Mouse (Mus musculus): ENCODE data around the gene Sprr2d. TPM values are rescaled to one million over a fixed set of nuclear protein-coding genes. Genes with fewer than 3 reads are reported as not detected.

Gene Sprr2d
- not detected in 2 replicates for polyA plus RNA-seq (2015; fragmentation: Nextera tagmentation; extraction: Ambion mirVana)

GRCm38 (mm10) chr3:92338840-92339239 is at the start of gene Sprr2d:
Sprr2d (plus strand) TSS chr3:92339140.

GRCm38 (mm10) chr3:92316320-92316719 is 22.6 kb upstream of the Sprr2d start, which contains the start of gene Sprr2b:
Sprr2b (plus strand) TSS chr3:92316620.

GRCm38 (mm10) chr3:92351843-92352242 is 12.9 kb downstream of the Sprr2d start, which contains the start of gene Sprr2e:
Sprr2e (plus strand) TSS chr3:92352143.

GRCm38 (mm10) chr3:92364887-92365286 is 25.9 kb downstream of the Sprr2d start, which contains the start of gene Sprr2f:
Sprr2f (plus strand) TSS chr3:92365187.

GRCm38 (mm10) chr3:92385385-92385784 is 46.4 kb downstream of the Sprr2d start, which contains the start of gene Sprr2h:
Sprr2h (plus strand) TSS chr3:92385685.

Other genes starting within 250 kb of the Sprr2d start
- gene Prr9, start 215.2 kb upstream of the Sprr2d start, polyA plus RNA-seq (2015; fragmentation: Nextera tagmentation; extraction: Ambion mirVana), result not detected in 2 replicates
- gene Lelp1, start 196.4 kb upstream of the Sprr2d start, polyA plus RNA-seq (2015; fragmentation: Nextera tagmentation; extraction: Ambion mirVana), result not detected in 2 replicates
- not detected in 2 replicates for gene Sprr2a1, start 123.3 kb upstream of the Sprr2d start, polyA plus RNA-seq (2015; fragmentation: Nextera tagmentation; extraction: Ambion mirVana)
- gene Sprr2a2, start 123.2 kb upstream of the Sprr2d start, polyA plus RNA-seq (2015; fragmentation: Nextera tagmentation; extraction: Ambion mirVana), result not detected in 2 replicates
- not detected in 2 replicates for gene Sprr2a3, start 53.7 kb upstream of the Sprr2d start, polyA plus RNA-seq (2015; fragmentation: Nextera tagmentation; extraction: Ambion mirVana)
- not detected in 2 replicates for gene Sprr2b, start 22.5 kb upstream of the Sprr2d start, polyA plus RNA-seq (2015; fragmentation: Nextera tagmentation; extraction: Ambion mirVana)
- not detected in 2 replicates for gene Sprr2e, start 13.0 kb downstream of the Sprr2d start, polyA plus RNA-seq (2015; fragmentation: Nextera tagmentation; extraction: Ambion mirVana)
- gene Sprr2f, start 26.0 kb downstream of the Sprr2d start, polyA plus RNA-seq (2015; fragmentation: Nextera tagmentation; extraction: Ambion mirVana), result not detected in 2 replicates
- gene Sprr2h, start 46.5 kb downstream of the Sprr2d start, polyA plus RNA-seq (2015; fragmentation: Nextera tagmentation; extraction: Ambion mirVana), result not detected in 2 replicates
- not detected in 2 replicates for gene Sprr2i, start 68.9 kb downstream of the Sprr2d start, polyA plus RNA-seq (2015; fragmentation: Nextera tagmentation; extraction: Ambion mirVana)
- gene Sprr2j-ps, start 78.9 kb downstream of the Sprr2d start, polyA plus RNA-seq (2015; fragmentation: Nextera tagmentation; extraction: Ambion mirVana), result not detected in 2 replicates
- 7.8 and 9.7 TPM in 2 replicates for gene Gm9774, start 90.3 kb downstream of the Sprr2d start, polyA plus RNA-seq (2015; fragmentation: Nextera tagmentation; extraction: Ambion mirVana)
- gene Sprr2k, start 93.4 kb downstream of the Sprr2d start, polyA plus RNA-seq (2015; fragmentation: Nextera tagmentation; extraction: Ambion mirVana), result not detected in 2 replicates
- not detected in 2 replicates for gene Sprr1b, start 99.6 kb downstream of the Sprr2d start, polyA plus RNA-seq (2015; fragmentation: Nextera tagmentation; extraction: Ambion mirVana)
- not detected in 2 replicates for gene Sprr3, start 119.6 kb downstream of the Sprr2d start, polyA plus RNA-seq (2015; fragmentation: Nextera tagmentation; extraction: Ambion mirVana)
- gene Sprr1a, start 146.8 kb downstream of the Sprr2d start, polyA plus RNA-seq (2015; fragmentation: Nextera tagmentation; extraction: Ambion mirVana), result 0.85 and 1.2 TPM in 2 replicates
- gene Sprr4, start 161.4 kb downstream of the Sprr2d start, polyA plus RNA-seq (2015; fragmentation: Nextera tagmentation; extraction: Ambion mirVana), result not detected in 2 replicates
- not detected in 2 replicates for gene 2310046K23Rik, start 195.4 kb downstream of the Sprr2d start, polyA plus RNA-seq (2015; fragmentation: Nextera tagmentation; extraction: Ambion mirVana)
- not detected in 2 replicates for gene Ivl, start 234.6 kb downstream of the Sprr2d start, polyA plus RNA-seq (2015; fragmentation: Nextera tagmentation; extraction: Ambion mirVana)
- not detected in 2 replicates for gene Smcp, start 249.9 kb downstream of the Sprr2d start, polyA plus RNA-seq (2015; fragmentation: Nextera tagmentation; extraction: Ambion mirVana)

Data from neural tube, postnatal 0 days (tissue).